Mouse (Mus musculus): ENCODE results near the gene Gsap.

DNA sequence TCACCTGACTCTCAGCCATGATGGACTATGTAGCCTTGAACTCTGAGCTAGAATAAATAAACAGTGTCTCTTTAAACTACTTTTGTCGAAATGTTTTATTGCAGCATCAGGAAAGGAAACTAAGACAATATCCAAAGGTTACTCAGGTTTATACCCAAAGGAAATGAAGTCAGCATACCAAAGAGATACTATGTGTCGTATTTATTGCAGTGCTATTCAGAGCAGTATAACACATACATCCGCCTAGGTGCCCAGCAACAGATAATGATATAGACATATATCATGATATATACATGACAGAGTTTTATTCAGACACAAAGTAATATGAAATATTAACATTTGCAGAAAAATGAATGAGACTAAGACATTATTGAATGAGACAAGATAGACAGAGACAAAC is 177.3 kb downstream of the Gsap start:
- TF ChIP-seq CTCF (IDR thresholded peaks at IDR 0.05): no peak
- no peak for TF ChIP-seq POLR2A (IDR thresholded peaks at IDR 0.05; ENCODE audit: insufficient read depth, low read depth, low read length)

Data from heart, adult 2 months (tissue).